7 mouse cellular contexts compared by ENCODE assay signal in the genomic region with DNA sequence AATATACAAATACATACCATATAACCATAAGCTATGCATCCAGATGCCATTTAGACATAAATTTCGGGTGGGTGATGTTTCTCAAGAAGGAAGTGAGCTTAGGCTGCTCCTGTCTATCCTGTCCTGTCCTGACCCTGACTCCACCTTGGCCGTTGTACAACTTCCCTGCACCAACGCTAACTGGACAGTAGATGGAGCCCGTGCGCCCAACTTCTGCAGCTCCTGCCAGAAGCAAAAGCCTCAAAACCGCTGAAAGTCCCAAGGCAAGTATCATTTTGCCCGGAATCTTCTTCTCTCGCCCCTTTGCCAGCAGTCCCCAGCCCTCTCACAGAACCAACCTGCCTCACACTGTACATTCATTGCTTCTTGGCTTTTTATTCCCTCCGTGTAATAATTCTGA. TPM values are rescaled to one million over a fixed set of nuclear protein-coding genes. Genes with fewer than 3 reads are reported as not detected.
DNase-seq lines count a peak whose midpoint lies in the region; ATAC-seq lines count a peak whose summit lies in the region.

No protein-coding gene starts in this region.

- ATAC-seq in inflammation-experienced regulatory T-cells, adult 6 months: peak; percentile 86

- peak; percentile 84 for DNase-seq in adipocyte (ENCODE audit: low spot score)
- peak; percentile 65 to 78 for DNase-seq in cerebellum, postnatal 25 days
- peak; percentile 53 for DNase-seq in gastrocnemius, adult 18-20 months (ENCODE audit: low spot score)
- DNase-seq in left cerebral cortex, postnatal 25 days (ENCODE audit: low spot score in 2 of 2): peak; percentile 67 to 75
- peak; percentile 84 for DNase-seq in mesoderm, embryonic 11.5 days (ENCODE audit: low read depth, low spot score)
- DNase-seq in right cerebral cortex, postnatal 36 days (ENCODE audit: low spot score in 2 of 2): peak; percentile 26 to 39

- intact Hi-C loops in left cerebral cortex, postnatal 25 days (cut with DNase I): loop anchor here (10.0 kb wide), 1 partner anchor 387 kb away; the partner anchor contains the start of gene Stk31

RNA-seq across cellular contexts. Expression of gene Svs1, which starts 21.3 kb away (rescaled TPM):
- not detected for total RNA-seq in gastrocnemius, adult 18-20 months (2021)
- not detected for polyA plus RNA-seq in inflammation-experienced regulatory T-cells, adult 6 months (2017; shearing (Covaris generic))
- total RNA-seq in left cerebral cortex, postnatal 25 days (2021): not detected

RNA-seq across cellular contexts. Expression of gene Gpnmb, which starts 28.4 kb away (rescaled TPM):
- 1 to 10 TPM; 1.6 to 2.3 TPM for total RNA-seq in gastrocnemius, adult 18-20 months (2021)
- 1 to 10 TPM; 1.2 to 3.5 (median 2.0) TPM for polyA plus RNA-seq in inflammation-experienced regulatory T-cells, adult 6 months (2017; shearing (Covaris generic))
- total RNA-seq in left cerebral cortex, postnatal 25 days (2021): 1 to 10 TPM; 1.3 to 1.7 TPM

RNA-seq across cellular contexts. Expression of gene Doxl2, which starts 33.2 kb away (rescaled TPM):
- total RNA-seq in gastrocnemius, adult 18-20 months (2021): not detected
- not detected for polyA plus RNA-seq in inflammation-experienced regulatory T-cells, adult 6 months (2017; shearing (Covaris generic))
- not detected for total RNA-seq in left cerebral cortex, postnatal 25 days (2021)

Comparison
In these comparisons a context has a peak if more than half of its experiments do, and no peak if none do; other contexts are left out.
1. Peak in every context shown above with its lines: DNase-seq and ATAC-seq.
2. DNase-seq: peak in every context shown above with its lines; median percentile 84 in adipocyte; 84 in mesoderm, embryonic 11.5 days; 72 in cerebellum, postnatal 25 days; 71 in left cerebral cortex, postnatal 25 days; 53 in gastrocnemius, adult 18-20 months; 32 in right cerebral cortex, postnatal 36 days.